Mouse (Mus musculus): ENCODE results near the gene Hamp. TPM values are rescaled to one million over a fixed set of nuclear protein-coding genes. Genes with fewer than 3 reads are reported as not detected.
"Not testable (repeated sequence)": the region's sequence is repeated elsewhere in the genome, so short reads cannot be mapped to it uniquely, and the experiment has no call there.

Gene Hamp
- total RNA-seq, 2 experiments from 2014 or later, result not detected

DNA sequence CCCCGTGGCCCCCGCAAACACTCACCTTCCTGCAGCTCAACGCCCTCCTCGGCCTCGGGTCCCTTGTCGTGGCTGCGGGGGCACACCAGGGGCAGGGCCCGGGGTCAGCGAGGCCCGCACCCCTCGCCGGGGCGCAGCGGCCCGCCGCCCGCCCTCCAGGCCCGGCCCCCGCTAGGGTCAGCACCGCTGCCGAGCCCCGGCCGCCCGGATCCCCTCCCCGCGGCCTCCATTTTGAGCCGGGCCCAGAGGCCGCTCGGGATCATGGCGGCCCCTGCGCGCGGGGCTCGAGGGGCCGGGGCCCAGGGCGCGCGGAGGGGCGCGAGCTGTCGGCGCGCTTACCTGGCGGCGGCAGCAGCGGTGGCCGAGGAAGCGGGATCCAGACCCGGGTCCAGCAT, 12.5 kb upstream of the Hamp start:
- peak; percentile 27 to 36 for DNase-seq (ENCODE audit: low spot score in 2 of 2)

DNA sequence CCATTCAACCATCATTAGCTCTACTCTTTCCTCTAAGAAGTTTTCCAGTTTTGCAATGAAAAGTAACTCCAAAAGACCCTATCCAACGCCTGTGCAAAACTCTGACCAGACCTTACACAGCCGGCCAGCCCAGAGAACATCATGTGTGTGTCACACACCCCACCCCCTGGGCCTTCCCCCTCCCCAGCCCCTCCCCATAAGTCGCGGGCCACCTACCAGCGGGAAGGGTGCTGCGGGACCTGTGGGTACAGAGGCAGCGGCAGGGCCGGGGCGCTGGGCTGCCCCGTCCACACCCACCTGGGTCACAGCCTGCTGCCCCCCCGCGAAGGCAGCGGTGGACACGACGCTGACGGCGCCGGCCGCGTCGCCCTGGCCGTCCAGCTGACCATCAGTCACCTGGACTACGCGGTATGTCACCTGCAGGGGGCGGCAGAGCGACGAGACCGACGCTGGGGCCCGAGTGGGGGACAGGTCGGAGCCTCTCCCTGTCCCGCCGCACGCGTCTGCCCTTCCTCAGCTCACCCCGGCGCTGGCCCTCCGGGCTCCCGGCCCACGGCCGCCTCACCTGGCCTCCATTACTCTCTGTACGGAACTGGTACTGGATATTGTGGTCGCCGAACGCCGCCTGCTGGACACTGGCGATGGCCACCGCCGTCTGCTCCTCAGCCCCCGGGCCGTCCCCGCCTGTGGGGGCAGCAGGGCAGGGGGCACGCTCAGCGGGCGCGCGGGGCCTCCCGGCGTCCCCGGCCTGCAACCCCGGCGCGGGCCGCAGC, 11.9 kb upstream of the Hamp start:
- DNase-seq (ENCODE audit: low spot score in 2 of 2), result peak; percentile 63 to 72

DNA sequence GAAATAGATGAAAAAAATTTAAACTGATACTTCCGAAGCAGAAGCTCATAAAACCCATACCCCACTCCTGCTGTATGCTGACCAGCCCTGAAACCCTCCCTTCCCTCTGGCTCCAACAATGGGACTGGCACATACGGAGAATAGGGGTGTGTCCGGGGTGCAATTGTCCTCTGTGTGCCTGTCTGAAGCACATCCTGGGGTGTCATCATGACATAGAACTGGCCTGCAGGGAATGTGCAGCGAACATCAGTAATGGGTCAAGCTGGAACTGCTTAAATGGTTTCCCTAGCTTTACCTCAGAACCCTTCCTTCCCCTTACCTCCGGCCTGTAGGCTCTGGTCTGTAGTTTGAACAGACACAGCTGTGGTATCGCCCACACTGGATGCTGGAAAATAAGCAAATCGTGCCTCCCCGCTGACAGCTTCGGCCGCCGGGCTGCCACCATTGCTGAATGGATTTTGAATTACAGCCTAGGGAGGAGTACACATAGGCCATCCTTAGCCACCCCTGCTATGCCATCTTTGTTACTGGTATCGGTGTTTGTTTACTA, 11.2 kb upstream of the Hamp start:
- no peak for DNase-seq (ENCODE audit: low spot score in 2 of 2)

DNA sequence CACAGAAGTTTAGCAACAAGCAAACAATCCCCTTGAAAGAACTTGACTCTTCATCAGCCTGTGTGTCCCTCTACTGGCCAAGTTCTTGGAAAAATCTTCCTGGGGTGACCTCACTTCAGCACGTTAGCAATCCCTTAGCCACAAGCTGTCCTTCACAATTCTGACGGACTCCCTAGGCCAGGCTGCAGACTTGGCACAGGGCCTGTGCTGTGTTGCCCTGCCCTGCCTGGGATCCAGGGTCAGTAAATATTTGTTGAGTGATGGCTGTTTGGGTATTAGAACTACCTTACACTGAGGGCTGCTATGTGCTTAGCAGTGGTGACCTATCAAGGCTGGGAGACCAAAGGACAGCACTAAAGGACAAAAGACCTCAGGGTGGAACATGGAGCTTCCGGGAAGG, 10.2 kb upstream of the Hamp start:
- no peak for DNase-seq (ENCODE audit: low spot score in 2 of 2)

DNA sequence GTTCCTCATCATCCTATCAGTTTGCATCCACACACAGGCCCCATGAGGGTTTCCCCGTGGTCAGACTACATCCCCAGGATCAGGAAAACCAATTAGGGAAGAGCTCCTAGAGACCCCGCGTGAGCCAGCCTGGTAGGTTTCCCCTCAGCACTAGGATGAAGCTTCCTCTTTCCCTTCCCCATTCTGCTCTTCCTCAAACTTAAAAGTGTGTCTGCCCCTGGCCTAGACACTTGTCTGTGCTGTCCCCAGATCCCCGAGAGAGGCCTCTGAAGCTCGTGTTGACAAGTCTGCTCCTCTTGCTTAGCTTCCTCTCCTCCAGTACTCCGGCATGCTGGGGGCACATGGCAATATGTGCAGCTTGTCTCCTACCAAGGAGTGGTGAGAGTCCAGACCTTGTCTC, 9.6 kb upstream of the Hamp start:
- DNase-seq (ENCODE audit: low spot score in 2 of 2), result no peak

DNA sequence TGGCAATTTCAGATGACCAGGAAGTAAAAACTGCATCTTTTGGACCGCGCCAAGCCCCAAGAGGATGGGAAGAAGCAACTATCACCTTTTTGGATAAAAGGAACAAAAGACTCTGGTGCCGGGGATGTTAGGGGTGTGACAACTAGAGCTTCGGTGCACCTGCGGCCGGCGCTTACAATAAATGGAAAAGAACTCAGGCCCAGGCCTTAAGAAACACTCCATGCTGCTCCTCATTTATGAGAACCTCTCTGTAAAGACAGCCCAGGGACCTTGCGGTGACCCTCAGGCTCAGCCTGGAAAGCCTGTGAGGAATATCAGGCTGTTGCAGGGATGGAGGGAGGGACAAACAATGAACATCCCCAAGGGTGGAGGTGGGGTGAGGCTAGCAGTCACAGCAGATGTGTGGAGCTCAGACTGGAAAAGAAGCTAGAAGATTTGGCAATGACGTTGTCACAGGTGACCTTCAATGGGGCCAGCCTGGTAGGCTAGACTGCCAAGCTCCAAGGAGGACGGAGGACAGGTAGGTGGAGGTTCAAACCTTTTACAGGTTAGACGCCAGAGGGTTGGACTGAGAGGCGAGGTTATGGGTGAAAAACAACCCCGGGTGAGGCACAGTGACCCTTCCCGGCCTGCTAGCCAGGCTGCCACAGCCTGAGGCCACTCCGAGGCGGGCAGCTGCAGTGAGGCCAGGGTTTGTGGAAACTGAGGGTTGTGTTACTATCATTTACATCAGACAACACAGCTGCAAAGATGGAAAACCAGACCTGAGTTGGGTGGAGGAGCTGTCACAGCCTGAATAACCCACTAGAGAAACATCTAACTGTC, 8.8 kb upstream of the Hamp start:
- no peak for DNase-seq (ENCODE audit: low spot score in 2 of 2)

DNA sequence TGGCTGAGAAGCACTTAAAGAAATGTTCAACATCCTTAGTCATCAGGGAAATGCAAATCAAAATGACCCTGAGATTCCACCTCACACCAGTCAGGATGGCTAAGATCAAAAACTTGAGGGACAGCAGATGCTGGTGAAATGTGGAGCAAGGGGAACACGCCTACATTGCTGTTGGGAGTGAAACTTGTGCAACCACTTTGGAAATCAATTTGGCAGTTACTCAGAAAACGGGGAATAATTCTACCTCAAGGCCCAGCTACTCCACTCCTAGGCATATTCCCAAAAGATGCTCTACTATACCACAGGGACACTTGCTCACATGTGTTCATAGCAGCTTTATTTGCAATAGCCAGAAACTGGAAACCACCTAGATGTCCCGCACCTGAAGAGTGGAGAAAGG, 6.1 kb upstream of the Hamp start:
- not testable (repeated sequence) for DNase-seq (ENCODE audit: low spot score in 2 of 2)

DNA sequence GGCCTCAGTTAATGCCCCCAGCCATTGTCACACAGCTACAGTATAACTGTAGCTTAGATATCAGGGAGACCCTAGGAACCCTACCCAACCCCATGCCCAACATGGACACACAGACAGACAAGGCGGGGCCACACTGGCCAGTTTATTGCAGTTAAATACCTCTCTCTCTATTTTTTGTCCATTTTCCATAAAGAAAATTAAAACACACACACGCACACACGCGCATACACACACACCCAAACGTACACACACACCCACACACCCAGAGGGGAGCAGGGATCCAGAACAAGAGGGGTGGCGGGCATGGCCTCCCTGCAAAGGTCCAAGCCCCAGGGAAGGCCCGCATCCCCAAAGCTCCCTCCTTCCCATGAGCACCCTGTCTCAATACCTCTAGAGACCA, 2.0 kb upstream of the Hamp start:
- DNase-seq (ENCODE audit: low spot score in 2 of 2), result no peak

DNA sequence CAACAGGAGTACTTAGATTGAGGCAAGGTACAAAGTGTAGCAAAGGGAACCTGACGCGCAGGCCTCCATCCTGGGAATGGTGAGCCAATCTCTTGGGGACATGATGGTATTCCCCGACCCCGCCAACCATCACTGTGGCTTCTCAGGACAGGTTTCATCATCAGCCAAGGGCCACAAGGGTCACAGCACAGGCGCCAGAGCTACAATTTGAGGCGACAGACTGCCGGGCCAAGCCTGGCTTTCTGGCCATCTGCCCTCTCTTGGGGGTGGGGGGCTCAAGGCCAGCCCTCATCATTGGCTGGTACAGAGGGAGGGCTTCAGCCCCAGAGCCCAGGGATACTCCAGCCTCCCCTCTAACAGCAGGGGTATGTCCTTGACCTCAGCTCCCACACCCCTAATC, 1.6 kb upstream of the Hamp start:
- DNase-seq (ENCODE audit: low spot score in 2 of 2), result not testable (repeated sequence)

DNA sequence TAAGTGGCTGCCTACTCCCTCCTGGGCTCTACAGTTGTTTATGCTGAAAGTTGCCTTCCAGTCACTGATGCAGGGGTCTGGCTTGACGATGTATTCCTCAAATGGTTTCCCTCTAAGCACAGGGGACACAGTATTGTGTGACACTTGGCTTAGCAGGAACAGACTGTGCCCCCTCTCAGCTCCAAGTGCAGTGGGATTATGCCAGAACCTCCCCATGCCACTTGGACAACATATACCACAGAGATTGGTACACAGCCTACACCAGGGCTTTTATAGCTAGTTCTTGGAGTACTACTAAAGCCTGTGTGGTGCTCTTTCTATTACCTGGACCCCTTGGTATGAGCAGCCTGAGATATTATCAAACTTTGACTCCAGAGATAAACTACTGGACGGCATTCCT, 874 bp upstream of the Hamp start:
- DNase-seq (ENCODE audit: low spot score in 2 of 2), result not testable (repeated sequence)

DNA sequence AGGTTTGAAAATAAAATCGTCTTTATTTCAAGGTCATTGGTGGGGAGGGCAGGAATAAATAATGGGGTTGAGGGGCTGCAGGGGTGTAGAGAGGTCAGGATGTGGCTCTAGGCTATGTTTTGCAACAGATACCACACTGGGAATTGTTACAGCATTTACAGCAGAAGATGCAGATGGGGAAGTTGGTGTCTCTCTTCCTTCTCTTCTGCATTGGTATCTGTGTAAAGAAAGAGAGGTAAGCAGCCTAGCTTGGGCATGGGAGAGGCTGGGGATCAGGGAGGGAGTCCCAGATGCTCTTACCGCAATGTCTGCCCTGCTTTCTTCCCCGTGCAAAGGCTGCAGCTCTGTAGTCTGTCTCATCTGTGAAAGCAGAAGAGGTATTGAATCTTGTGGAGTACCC, 1.5 kb downstream of the Hamp start:
- not testable (repeated sequence) for DNase-seq (ENCODE audit: low spot score in 2 of 2)

DNA sequence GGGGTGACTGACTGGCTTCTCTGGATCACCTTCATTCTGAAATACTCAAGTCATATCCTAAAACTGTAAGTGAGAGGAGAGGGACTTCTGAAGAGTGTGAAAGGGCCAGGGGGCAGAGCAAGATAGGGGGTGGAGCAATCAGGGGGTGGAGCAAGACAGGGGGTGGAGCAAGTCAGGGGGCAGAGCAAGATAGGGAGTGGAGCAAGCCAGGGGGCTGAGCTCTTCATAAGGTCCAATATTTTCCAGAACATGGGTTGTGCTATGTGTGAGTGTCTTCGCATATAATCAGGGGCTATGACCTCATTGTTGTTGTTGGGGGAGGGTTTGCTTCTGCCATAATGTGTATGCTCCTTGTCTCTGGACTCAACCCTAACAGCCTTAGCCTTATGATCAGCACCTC, 3.8 kb downstream of the Hamp start:
- DNase-seq (ENCODE audit: low spot score in 2 of 2), result not testable (repeated sequence)

DNA sequence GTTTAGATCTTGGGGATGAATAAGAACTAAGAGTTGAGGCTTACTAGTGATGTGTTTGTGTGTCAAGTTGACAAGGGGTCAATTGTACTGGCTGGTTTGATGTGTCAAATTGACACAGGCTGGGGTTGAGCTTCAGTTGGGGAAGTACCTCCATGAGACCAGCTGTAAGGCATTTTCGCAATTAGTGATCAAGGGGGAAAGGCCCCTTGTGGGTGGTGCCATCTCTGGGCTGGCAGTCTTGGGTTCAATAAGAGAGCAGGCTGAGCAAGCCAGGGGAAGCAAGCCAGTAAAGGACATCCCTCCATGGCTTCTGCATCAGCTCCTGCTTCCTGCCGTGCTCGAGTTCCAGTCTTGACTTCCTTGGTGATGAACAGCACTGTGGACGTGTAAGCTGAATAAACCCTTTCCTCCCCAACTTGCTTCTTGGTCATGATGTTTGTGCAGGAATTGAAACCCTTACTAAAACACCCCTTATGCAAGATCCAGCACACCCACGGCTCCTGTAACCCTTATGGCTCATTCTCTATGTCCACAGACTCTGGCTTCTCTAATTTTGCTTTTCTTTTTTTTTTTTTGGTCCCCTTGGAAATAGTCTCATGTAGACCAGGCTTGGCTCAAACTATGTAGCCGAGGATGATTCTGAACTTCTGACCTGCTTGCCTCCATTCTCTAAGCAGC, 8.3 kb downstream of the Hamp start:
- not testable (repeated sequence) for DNase-seq (ENCODE audit: low spot score in 2 of 2)

DNA sequence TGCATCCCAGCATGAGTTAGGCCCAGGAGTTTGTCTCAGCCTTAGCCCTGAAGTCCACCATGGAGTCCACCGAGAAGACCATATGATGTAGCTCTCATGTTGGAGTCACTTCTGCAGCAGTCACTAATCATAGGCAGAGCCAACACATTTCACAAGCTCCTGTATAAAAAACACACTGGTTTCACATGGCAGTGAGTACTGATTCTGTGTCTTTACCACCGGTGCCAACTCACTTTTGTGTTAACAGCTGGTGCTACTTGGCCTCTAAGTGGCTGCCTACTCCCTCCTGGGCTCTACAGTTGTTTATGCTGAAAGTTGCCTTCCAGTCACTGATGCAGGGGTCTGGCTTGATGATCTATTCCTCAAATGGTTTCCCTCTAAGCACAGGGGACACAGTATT, 19.3 kb downstream of the Hamp start, which contains the start of gene Hamp2:
Gene Hamp2, minus strand, starts transcription at position 101 of the 400 bp plus-strand sequence.
- not testable (repeated sequence) for DNase-seq (ENCODE audit: low spot score in 2 of 2)

DNA sequence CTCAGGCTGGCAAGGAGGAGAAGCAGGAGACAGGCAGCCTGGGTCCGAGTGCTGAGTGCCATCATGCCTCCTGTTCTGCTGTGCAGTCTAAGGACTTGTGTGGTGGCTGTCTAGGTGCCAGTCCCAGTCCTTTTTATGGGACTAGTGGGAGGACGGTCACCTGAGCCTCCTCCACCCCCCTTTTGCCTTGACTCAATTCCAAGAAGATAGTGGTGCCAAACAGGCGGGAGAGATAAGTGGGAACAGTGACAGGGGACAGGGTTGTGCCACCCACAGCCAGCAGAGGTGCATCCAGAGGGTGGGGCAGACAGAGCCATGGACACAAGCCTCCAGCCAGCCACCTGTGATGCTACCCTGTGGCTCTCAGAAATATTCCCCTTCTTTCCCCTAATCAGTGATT, 19.8 kb downstream of the Hamp start:
- no peak for DNase-seq (ENCODE audit: low spot score in 2 of 2)

DNA sequence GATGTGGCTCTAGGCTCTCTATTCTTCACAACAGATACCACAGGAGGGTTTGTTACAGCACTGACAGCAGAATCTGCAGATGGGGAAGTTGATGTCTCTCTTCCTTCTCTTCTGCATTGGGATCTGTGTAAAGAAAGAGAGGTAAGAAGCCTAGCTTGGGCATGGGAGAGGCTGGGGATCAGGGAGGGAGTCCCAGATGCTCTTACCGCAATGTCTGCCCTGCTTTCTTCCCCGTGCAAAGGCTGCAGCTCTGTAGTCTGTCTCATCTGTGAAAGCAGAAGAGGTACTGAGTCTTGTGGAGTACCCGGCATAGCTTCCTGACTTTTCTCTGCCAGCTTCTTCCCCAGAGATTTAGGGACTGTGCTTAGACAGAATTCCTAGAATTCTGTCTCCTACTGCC, 21.3 kb downstream of the Hamp start:
- DNase-seq (ENCODE audit: low spot score in 2 of 2), result not testable (repeated sequence)

DNA sequence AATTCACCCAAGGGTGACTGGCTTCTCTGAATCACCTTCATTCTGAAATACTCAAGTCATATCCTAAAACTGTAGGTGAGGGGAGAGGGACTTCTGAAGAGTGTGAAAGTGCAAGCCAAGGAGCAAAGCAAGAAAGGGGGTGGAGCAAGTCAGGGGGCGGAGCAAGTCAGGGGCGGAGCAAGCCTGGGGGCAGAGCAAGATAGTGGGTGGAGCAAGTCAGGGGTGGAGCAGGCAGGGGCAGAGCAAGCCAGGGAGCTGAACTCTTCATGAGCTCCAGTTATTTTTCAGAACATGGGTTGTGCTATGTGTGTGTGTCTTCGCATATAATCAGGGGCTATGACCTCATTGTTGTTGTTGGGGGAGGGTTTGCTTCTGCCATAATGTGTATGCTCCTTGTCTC, 23.6 kb downstream of the Hamp start:
- no peak for DNase-seq (ENCODE audit: low spot score in 2 of 2)

DNA sequence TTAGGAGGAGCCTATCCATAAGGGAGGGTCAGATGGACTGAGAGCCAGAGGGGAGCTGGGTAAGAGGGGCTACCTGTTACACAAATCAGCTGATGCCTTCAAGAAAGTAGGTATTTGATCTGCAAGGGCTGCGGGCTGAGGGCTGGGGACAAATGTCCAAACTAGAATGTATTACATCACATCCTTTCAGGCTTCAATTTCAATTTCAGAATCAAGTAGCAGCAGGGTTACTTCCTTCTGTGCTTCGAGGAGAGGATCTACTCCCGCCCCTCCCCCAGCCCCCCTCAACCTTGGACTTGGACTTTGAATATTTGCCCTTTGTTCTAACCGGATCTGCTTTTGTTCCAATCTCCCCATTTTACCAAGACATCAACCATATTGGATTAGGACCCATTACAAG, 26.6 kb downstream of the Hamp start:
- no peak for DNase-seq (ENCODE audit: low spot score in 2 of 2)

DNA sequence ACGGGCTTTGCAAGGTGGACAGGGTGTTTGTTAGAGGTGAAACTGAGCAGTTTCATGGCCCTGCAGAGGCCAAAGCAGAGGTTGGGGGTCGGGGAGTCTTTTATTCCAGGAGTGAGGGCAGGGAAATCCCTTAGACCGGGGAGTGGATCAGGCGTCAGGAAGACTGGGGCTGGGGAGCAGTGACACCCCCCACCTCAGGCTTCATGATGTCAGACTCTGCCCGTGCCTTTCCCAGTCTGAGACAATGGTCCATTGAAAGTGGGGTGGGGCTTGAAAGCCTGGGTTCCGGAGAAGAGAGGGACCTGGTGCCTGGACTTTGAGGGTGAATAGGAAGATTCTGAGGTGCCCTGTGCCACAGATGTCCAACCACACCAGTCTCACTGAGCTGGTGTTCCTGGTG, 27.1 kb downstream of the Hamp start:
- peak in 1 of 2 experiments; percentile 26 for DNase-seq (ENCODE audit: low spot score in 2 of 2)

DNA sequence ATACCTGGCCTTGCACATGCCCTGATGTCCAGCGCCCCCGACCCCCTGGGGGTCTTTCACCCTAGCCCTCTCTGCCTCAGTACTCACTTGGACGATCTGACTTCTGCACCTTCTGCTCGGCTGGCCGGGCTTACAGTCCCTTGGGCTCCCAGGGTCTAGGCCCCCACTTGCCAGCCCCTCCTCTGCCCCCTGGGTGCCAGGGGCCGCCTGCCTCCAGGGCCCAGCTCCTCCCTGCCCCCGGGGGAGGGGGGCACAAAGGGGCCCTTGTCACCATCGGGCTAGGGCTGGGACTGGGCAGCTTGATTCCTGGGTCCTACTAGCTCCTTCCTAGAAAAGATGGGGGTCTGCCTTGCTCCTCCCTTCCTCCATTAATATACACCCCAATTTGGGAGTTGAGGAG, 29.1 kb downstream of the Hamp start, which contains the start of gene Mag:
Gene Mag, minus strand, starts transcription at position 142 of the 400 bp plus-strand sequence.
- peak; percentile 20 to 42 for DNase-seq (ENCODE audit: low spot score in 2 of 2)

DNA sequence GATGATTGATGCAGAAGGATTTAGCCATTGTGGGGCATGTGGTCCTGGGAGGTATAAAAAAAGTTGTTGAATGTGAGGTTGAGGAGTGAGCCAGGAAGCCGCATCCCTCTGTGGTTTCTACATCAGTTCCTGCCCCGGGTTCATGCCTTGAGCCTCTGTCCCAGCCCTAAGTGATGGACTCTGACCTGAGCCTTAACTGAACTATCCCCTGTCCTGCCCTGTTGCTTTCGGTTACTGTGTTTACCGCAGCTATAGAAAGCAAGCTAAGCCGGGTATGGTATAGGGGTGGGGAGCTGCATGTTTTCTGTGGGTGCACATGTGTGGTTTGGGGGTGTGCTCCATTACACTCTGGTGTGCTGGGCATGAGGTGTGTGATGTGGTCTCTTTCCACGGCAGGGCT, 34.1 kb downstream of the Hamp start:
- no peak for DNase-seq (ENCODE audit: low spot score in 2 of 2)
